Mouse (Mus musculus) gonadal fat pad, adult 2 months (tissue): ENCODE measurements around the gene Tbce. TPM values are rescaled to one million over a fixed set of nuclear protein-coding genes. Genes with fewer than 3 reads are reported as not detected.
A peak's percentile ranks its signal among the peaks of the same experiment; 100 is the strongest.

ENCODE experiments used
- DNase-seq: peaks from one replicate; pipeline ENCODE4 v3.0.0-alpha.2; 2012; ENCODE audit warnings: low read depth
- polyA plus RNA-seq: library from polyadenylated mRNA; depleted of rRNA; stranded (reverse); fragments of >200 nt; gene quantifications from 2 replicates; pipeline ENCODE4 v1.2.3, GENCODE M21; 2012; rRNA removed

The Tbce gene
- polyA plus RNA-seq, 1 experiment, result 20.3 TPM

- DNase-seq, result no peak
Measured at GRCm38 (mm10) chr13:13966172-13966571, 73.3 kb downstream of the Tbce start.

GRCm38 (mm10) chr13:13965388-13965964 lies 74.0 kb downstream of the Tbce start:
- DNase-seq, result no peak

- DNase-seq, result no peak
Measured at GRCm38 (mm10) chr13:13961046-13961445, 78.4 kb downstream of the Tbce start.

GRCm38 (mm10) chr13:13960211-13960610 lies 79.2 kb downstream of the Tbce start:
- no peak for DNase-seq

- no peak for DNase-seq
Measured at GRCm38 (mm10) chr13:13956686-13957085, 82.8 kb downstream of the Tbce start.

GRCm38 (mm10) chr13:13954931-13955330 lies 84.5 kb downstream of the Tbce start:
- no peak for DNase-seq

GRCm38 (mm10) chr13:13953874-13954832 lies 85.3 kb downstream of the Tbce start, which contains the start of gene B3galnt2:
Gene B3galnt2, plus strand, starts transcription at chr13:13954469.
- peak; percentile 95 for DNase-seq

Other genes starting within 250 kb of the Tbce start
- 20.2 and 34.6 TPM in 2 replicates for gene B3galnt2, start 85.2 kb downstream of the Tbce start, polyA plus RNA-seq
- gene Arid4b, start 23.6 kb upstream of the Tbce start, polyA plus RNA-seq, result 8.0 and 8.6 TPM in 2 replicates
- gene Ggps1, start 23.9 kb upstream of the Tbce start, polyA plus RNA-seq, result 10.6 and 12.6 TPM in 2 replicates